Comparison of ENCODE assay signal across 8 mouse cellular contexts in the genomic region with DNA sequence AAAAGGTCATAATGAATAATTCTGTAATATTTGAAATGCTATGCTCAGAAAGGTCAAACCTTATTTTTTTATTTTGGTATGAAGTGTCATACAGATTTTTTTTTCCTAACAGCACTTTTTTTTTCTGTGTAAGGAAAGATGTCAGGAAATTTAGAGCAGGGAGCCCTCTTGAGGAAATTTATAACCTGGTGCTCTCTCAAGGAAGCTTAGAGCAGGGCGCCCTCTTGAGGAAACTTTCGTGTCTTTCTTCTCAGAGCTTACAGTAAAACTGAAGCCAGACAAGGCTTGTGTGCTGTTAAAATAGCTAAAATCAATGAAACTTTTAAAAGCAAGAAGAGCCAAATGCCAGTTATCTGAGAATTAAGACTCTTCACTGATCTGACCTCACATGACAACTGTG.
DNase-seq lines count a peak whose midpoint lies in the region; ATAC-seq lines count a peak whose summit lies in the region.

No protein-coding gene starts in this region.

- DNase-seq in urinary bladder, postnatal 14 days (ENCODE audit: low spot score) = peak; percentile 85
- DNase-seq in urinary bladder, postnatal 10 days (ENCODE audit: low spot score) = no peak
- peak; percentile 76 for DNase-seq in cerebellum, adult 9-10 months
- peak; percentile 35 to 76 for DNase-seq in frontal cortex, postnatal 14 days (ENCODE audit: low spot score in 2 of 2)
- peak; percentile 71 to 89 for DNase-seq in kidney, postnatal 25 days
- peak; percentile 57 to 66 for DNase-seq in lung, adult 18-20 months
- DNase-seq in right cerebral cortex, adult 18-20 months = peak; percentile 77

- ATAC-seq in erythroblast, adult 5-6 weeks (replicated peaks; ENCODE audit: low FRiP score, poor library complexity, severe bottlenecking) = no peak
